Mouse (Mus musculus) ES-Bruce4 (cell line): ENCODE measurements around the gene Trim28. TPM values are rescaled to one million over a fixed set of nuclear protein-coding genes. Genes with fewer than 3 reads are reported as not detected.
A peak's percentile ranks its signal among the peaks of the same experiment; 100 is the strongest.

ENCODE experiments used
- H3K27ac ChIP-seq: 2 replicates; pipeline ENCODE4 v1.5.1; 2012; ENCODE audit warnings: low read length, inconsistent platforms; ENCODE audit not compliant: insufficient read depth
- H3K27me3 ChIP-seq: 2 replicates; pipeline ENCODE4 v1.6.1; 2012; ENCODE audit warnings: mild to moderate bottlenecking, low read length, inconsistent platforms; ENCODE audit not compliant: control insufficient read depth, poor library complexity, insufficient read depth, severe bottlenecking
- H3K36me3 ChIP-seq: 2 replicates; pipeline ENCODE4 v1.6.1; 2012; ENCODE audit warnings: inconsistent platforms, mild to moderate bottlenecking, low read length, moderate library complexity; ENCODE audit not compliant: control insufficient read depth, poor library complexity, insufficient read depth, severe bottlenecking
- H3K4me1 ChIP-seq: one replicate; pipeline ENCODE4 v1.8.1; 2011; ENCODE audit warnings: low read length; ENCODE audit not compliant: control insufficient read depth, insufficient read depth
- H3K4me3 ChIP-seq: 2 replicates; pipeline ENCODE4 v1.5.1; 2011; ENCODE audit warnings: low read depth, mild to moderate bottlenecking, low read length
- H3K9ac ChIP-seq: 2 replicates; pipeline ENCODE4 v1.6.1; 2012; ENCODE audit warnings: low read depth, mild to moderate bottlenecking, inconsistent platforms; ENCODE audit not compliant: poor library complexity, severe bottlenecking
- H3K9me3 ChIP-seq: replicated peaks from 2 replicates; pipeline ENCODE4 v1.6.1; 2012; ENCODE audit warnings: mild to moderate bottlenecking, low read length, inconsistent platforms; ENCODE audit not compliant: control insufficient read depth, poor library complexity, insufficient read depth, severe bottlenecking
- CTCF ChIP-seq: IDR thresholded peaks from one replicate; pipeline ENCODE4 v1.8.1; 2011; ENCODE audit warnings: low read depth, low read length
- EP300 ChIP-seq: IDR thresholded peaks from 2 replicates; pipeline ENCODE4 v1.6.1; 2011; ENCODE audit warnings: low read depth, low read length; ENCODE audit not compliant: insufficient read depth
- POLR2A ChIP-seq: IDR thresholded peaks from one replicate; pipeline ENCODE4 v1.8.1; 2011; ENCODE audit warnings: low read length; ENCODE audit not compliant: insufficient read depth
- polyA plus RNA-seq: library from polyadenylated mRNA; stranded (reverse); fragments of >200 nt; gene quantifications from 2 replicates; pipeline ENCODE4 v1.2.4, GENCODE M21; 2011; ENCODE audit warnings: low read depth; ENCODE audit not compliant: missing spikeins, insufficient read depth, insufficient read length

Trim28 gene
- polyA plus RNA-seq, 1 experiment: 1,151 TPM

DNA sequence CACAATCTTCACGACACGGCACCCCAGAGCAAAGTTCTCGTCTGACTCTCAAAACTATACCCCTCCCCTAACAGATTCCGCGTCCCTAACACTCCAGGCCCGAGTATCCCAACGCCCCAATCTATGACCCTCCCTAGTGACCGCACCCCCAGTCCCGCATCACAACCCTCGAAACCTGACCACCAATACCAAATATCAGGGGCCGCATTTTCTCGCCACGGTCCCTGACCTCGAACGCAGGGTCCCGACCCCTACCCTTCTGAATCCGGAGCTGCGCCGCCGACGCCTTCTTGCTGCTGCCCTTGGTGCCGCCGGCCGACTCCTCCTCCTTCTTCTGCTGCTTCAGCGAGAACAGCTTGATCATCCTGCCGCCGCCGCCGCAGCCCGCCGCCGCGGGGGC lies 38.5 kb downstream of the Trim28 start:
- Histone ChIP-seq H3K27ac (peak overlapping the region; percentile 55), H3K9me3 (no peaks in the 10 kb centered on the region), H3K27me3 (no peaks in the 10 kb centered on the region), H3K36me3 (peaks cover 16% of the 10 kb centered on the region; the same call in 1 of the 2 replicates), H3K4me1 (no peaks in the 10 kb centered on the region), H3K9ac (peak overlapping the region; percentile 78), H3K4me3 (peak overlapping the region; percentile 82)
- TF ChIP-seq EP300 (no peak), POLR2A (no peak), CTCF (no peak)

DNA sequence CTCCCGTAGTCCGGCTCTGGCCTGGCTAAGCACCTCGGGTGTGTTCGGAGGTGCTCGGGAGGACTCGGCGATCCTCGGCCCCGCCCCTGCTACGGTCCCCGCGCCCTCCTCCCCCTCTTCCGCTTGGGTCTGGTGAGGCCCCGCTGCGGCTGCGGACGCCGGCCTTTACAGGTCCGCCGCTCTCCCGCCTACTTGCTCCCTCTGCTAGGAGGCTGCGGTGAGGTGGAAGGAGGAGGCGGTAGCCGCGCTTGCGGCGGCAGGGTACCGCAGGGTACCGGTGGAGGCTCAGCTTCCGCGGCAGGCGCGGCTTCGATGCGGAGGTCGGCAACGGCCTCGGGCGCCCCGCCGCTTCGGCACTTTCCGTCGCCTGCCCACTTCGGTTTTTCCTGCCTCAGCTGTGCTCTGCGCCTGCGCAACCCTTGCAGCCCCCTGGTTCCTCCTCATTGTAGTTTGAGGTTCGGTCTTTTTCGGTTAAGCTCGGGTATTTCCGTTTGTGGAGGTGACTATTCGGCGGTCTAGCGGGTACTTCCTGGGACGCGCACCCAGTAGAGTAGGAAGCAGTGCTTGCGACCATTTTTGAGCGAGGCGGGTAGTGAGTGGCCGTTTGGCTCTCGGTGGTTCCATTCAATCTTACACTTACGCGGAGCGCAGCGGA lies 39.1 kb downstream of the Trim28 start, which contains the start of gene Ube2m:
Gene Ube2m, minus strand, starts transcription at position 375 of the 655 bp plus-strand sequence.
- TF ChIP-seq EP300 (no peak), POLR2A (peak; percentile 8)
- H3K9ac ChIP-seq: peak within 1 kb of the TSS; percentile 78
- H3K4me3 ChIP-seq: peak within 1 kb of the TSS; percentile 82
- H3K36me3 ChIP-seq: peaks cover 12% of the 10 kb centered on the region; the same call in 1 of the 2 replicates
- H3K27me3 ChIP-seq: no peaks in the 10 kb centered on the region
- no peaks in the 10 kb centered on the region for H3K4me1 ChIP-seq
- H3K27ac ChIP-seq: peak within 1 kb of the TSS; percentile 82
- no peaks in the 10 kb centered on the region for H3K9me3 ChIP-seq

- no peaks in the 10 kb centered on the region for H3K27me3 ChIP-seq
- H3K27ac ChIP-seq: peak overlapping the region; percentile 82
- no peaks in the 10 kb centered on the region for H3K9me3 ChIP-seq
- H3K4me3 ChIP-seq: peak overlapping the region; percentile 82
- peaks cover 9% of the 10 kb centered on the region; the same call in 1 of the 2 replicates for H3K36me3 ChIP-seq
- H3K9ac ChIP-seq: peak overlapping the region; percentile 78
- H3K4me1 ChIP-seq: no peaks in the 10 kb centered on the region
- TF ChIP-seq EP300: no peak
- no peak for TF ChIP-seq CTCF
- no peak for TF ChIP-seq POLR2A
Observed at GRCm38 (mm10) chr7:13038621-13039169, 39.8 kb downstream of the Trim28 start.

- H3K9ac ChIP-seq: peak overlapping the region; percentile 78
- H3K9me3 ChIP-seq: no peaks in the 10 kb centered on the region
- peak overlapping the region; percentile 82 for H3K4me3 ChIP-seq
- H3K36me3 ChIP-seq: peaks cover 9% of the 10 kb centered on the region; the same call in 1 of the 2 replicates
- H3K27me3 ChIP-seq: no peaks in the 10 kb centered on the region
- H3K4me1 ChIP-seq: no peaks in the 10 kb centered on the region
- TF ChIP-seq CTCF (no peak), POLR2A (no peak), EP300 (no peak)
- H3K27ac ChIP-seq: peak overlapping the region; percentile 82; the same call in 1 of the 2 replicates
Observed at GRCm38 (mm10) chr7:13039181-13039580, 40.3 kb downstream of the Trim28 start.

- Histone ChIP-seq H3K9ac (no peak overlapping the region), H3K9me3 (no peaks in the 10 kb centered on the region), H3K36me3 (no peaks in the 10 kb centered on the region), H3K4me3 (no peak overlapping the region), H3K27me3 (no peaks in the 10 kb centered on the region), H3K27ac (no peak overlapping the region), H3K4me1 (no peaks in the 10 kb centered on the region)
- TF ChIP-seq POLR2A (no peak), EP300 (no peak), CTCF (no peak)
Observed at GRCm38 (mm10) chr7:13041256-13041655, 42.3 kb downstream of the Trim28 start.

- H3K4me1 ChIP-seq: no peaks in the 10 kb centered on the region
- no peaks in the 10 kb centered on the region for H3K36me3 ChIP-seq
- H3K4me3 ChIP-seq: no peak overlapping the region
- no peaks in the 10 kb centered on the region for H3K27me3 ChIP-seq
- no peak for TF ChIP-seq POLR2A
- TF ChIP-seq EP300: no peak
- TF ChIP-seq CTCF: no peak
- no peak overlapping the region for H3K27ac ChIP-seq
- no peaks in the 10 kb centered on the region for H3K9me3 ChIP-seq
- no peak overlapping the region for H3K9ac ChIP-seq
Observed at GRCm38 (mm10) chr7:13042511-13042910, 43.6 kb downstream of the Trim28 start.
